Mouse (Mus musculus) liver, embryonic 14.5 days (tissue): ENCODE results near the gene Xylt1. TPM values are rescaled to one million over a fixed set of nuclear protein-coding genes. Genes with fewer than 3 reads are reported as not detected.

ENCODE experiments used
- ATAC-seq: fragments of 200-750 bp; cut with Nextera tagmentation; 2 replicates; pipeline ENCODE4 v1.8.0; 2017; ENCODE audit warnings: moderate number of reproducible peaks, mild to moderate bottlenecking, moderate library complexity; ENCODE audit not compliant: insufficient read depth
- DNase-seq, 3 experiments: peaks; one replicate each; pipeline ENCODE4 v3.0.0-alpha.2; 2012 to 2013; ENCODE audit warnings: low read depth in 3 of 3, low spot score in 3 of 3
- H3K27ac ChIP-seq: fragments of 300-500 bp; sonication (generic); 2 replicates; pipeline ENCODE4 v1.5.1; 2014; ENCODE audit warnings: moderate library complexity, mild to moderate bottlenecking, control low read depth, inconsistent platforms
- H3K27me3 ChIP-seq: fragments of 300-500 bp; sonication (generic); 2 replicates; pipeline ENCODE4 v1.6.1; 2014; ENCODE audit warnings: mild to moderate bottlenecking, low read length, moderate library complexity; ENCODE audit not compliant: control insufficient read depth, insufficient read depth
- H3K36me3 ChIP-seq: fragments of 300-500 bp; sonication (generic); replicated peaks from 2 replicates; pipeline ENCODE4 v1.6.1; 2014; ENCODE audit warnings: low read depth; ENCODE audit not compliant: control insufficient read depth, insufficient read depth
- H3K4me1 ChIP-seq, 2 experiments: fragments of 200-500 bp in 1 of 2; fragments of 300-500 bp in 1 of 2; sonication (generic) in 1 of 2; replicated peaks; 2 replicates each; pipeline ENCODE4 v1.6.1; 2012 to 2014; ENCODE audit warnings: antibody characterized with exemption in 1 of 2, inconsistent platforms in 1 of 2, low read length in 1 of 2; ENCODE audit not compliant: control insufficient read depth in 2 of 2, insufficient read depth in 2 of 2
- H3K4me2 ChIP-seq: fragments of 300-500 bp; sonication (generic); 2 replicates; pipeline ENCODE4 v1.6.1; 2014; ENCODE audit warnings: low read depth, mild to moderate bottlenecking, control low read depth, moderate library complexity
- H3K4me3 ChIP-seq, 2 experiments: fragments of 200-500 bp in 1 of 2; fragments of 300-500 bp in 1 of 2; sonication (generic) in 1 of 2; 2 replicates each; pipeline ENCODE4 v1.5.1; 2012 to 2014; ENCODE audit warnings: low read depth in 2 of 2, low read length in 2 of 2, mild to moderate bottlenecking in 2 of 2, control low read depth in 1 of 2, inconsistent platforms in 1 of 2, moderate library complexity in 1 of 2; ENCODE audit not compliant: insufficient read depth in 1 of 2
- H3K9ac ChIP-seq: fragments of 300-500 bp; sonication (generic); replicated peaks from 2 replicates; pipeline ENCODE4 v1.6.1; 2014; ENCODE audit warnings: mild to moderate bottlenecking, control low read depth, moderate library complexity
- H3K9me3 ChIP-seq: fragments of 300-500 bp; sonication (generic); 2 replicates; pipeline ENCODE4 v1.6.1; 2016; ENCODE audit warnings: low read length, mixed read lengths; ENCODE audit not compliant: control insufficient read depth
- CTCF ChIP-seq: IDR thresholded peaks from 2 replicates; pipeline ENCODE4 v1.5.1; 2016; ENCODE audit warnings: antibody characterized with exemption, low read depth, control low read depth
- EP300 ChIP-seq: IDR thresholded peaks from 2 replicates; pipeline ENCODE4 v1.6.1; 2016; ENCODE audit warnings: antibody characterized with exemption, low read depth
- WGBS: fragments of 180-500 bp; shearing (Covaris S2); extraction: QIAGEN DNeasy Blood & Tissue Kit; methylation state at CpG from one replicate; pipeline ENCODE4 v1.1.7; 2014; ENCODE audit not compliant: insufficient replicate concordance; 5-methylcytosine and 5-hydroxymethylcytosine counted together
- polyA plus RNA-seq, 2 experiments: library from polyadenylated mRNA; depleted of rRNA in 1 of 2; stranded (reverse) in 1 of 2; unstranded in 1 of 2; fragments of >200 nt; fragmentation: Nextera tagmentation in 1 of 2; extraction: Ambion mirVana in 1 of 2; gene quantifications; 2 replicates each; pipeline versions ENCODE4 v1.2.1 to v1.2.3; 2012 to 2014

Gene Xylt1
- polyA plus RNA-seq, 2 experiments = 0.27 to 0.40 TPM

DNA sequence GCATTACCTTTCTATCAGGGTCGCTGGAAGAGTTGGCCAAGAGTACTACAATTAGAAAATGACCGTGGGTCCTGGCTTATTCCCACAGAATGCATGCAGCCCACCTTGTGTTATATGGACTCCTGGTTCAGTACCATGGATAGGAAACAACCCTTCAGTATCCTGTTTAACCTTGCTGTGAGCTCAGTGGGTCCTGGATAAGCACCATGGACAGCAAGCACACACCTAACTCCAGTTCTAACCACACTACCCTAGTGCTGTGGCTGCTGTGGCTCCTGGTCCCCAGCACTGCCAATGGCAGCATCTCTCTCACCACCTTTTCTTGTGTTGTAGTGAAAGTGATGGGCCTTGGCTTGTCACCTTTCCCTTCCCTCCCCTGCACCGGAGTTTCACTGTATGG lies 255.9 kb downstream of the Xylt1 start:
- WGBS = 78% methylated on average over 3 of the region's 3 CpGs
- Histone ChIP-seq H3K4me1 (no peaks in the 10 kb centered on the region), H3K27me3 (no peaks in the 10 kb centered on the region), H3K4me2 (no peak overlapping the region), H3K9ac (no peak overlapping the region), H3K27ac (no peak overlapping the region), H3K36me3 (no peaks in the 10 kb centered on the region), H3K9me3 (no peaks in the 10 kb centered on the region), H3K4me3 (no peak overlapping the region)
- TF ChIP-seq EP300 (no peak), CTCF (no peak)
- DNase-seq = no peak
- no peak for ATAC-seq

DNA sequence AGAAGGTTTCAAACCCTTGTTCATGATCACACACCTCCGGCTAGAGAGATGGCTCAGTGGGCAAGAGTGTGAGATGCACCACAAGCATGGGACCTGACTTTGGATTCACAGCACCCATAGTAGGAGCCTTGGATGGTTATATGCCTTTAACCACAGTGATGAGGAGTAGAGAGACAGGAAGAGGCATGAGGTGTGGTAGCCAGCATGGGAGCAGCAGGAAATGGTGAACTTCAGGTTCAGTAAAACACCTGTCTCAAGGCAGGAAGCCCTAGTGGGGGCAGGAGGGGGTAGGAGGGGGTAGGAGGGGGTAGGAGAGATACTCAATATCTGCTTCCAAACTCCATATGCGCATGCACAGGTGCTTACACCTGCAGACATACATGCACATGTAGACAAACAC lies 257.2 kb downstream of the Xylt1 start:
- H3K27me3 ChIP-seq = no peaks in the 10 kb centered on the region
- no peak for TF ChIP-seq CTCF
- no peak for TF ChIP-seq EP300
- H3K36me3 ChIP-seq = no peaks in the 10 kb centered on the region
- DNase-seq (no peak), ATAC-seq (no peak)
- H3K27ac ChIP-seq = no peak overlapping the region
- WGBS = 69% methylated on average over 2 of the region's 2 CpGs
- no peaks in the 10 kb centered on the region for H3K9me3 ChIP-seq
- no peaks in the 10 kb centered on the region for H3K4me1 ChIP-seq
- no peak overlapping the region for H3K4me3 ChIP-seq
- H3K4me2 ChIP-seq = no peak overlapping the region
- H3K9ac ChIP-seq = no peak overlapping the region

DNA sequence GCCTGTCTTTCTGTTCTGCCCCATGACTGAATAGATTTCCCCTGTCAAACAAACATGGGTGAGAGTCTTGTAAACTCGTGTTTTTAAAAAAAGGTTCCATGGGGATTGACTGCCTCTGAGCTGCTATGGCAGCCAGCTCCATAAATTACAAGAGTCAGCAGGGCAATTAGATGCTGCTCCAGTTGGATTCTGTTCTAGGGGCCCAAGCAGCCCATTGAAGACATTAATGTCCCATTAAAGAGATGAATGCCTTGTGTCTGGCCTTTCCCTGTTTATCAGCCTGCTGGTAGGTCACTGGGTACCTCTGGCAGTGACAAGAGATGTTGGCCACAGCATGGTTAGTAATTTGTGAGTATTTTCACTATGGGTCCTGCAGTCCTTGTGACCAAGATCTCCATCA lies 271.9 kb downstream of the Xylt1 start:
- WGBS = 33% methylated on average over 1 of the region's 1 CpGs
- no peaks in the 10 kb centered on the region for H3K4me1 ChIP-seq

DNA sequence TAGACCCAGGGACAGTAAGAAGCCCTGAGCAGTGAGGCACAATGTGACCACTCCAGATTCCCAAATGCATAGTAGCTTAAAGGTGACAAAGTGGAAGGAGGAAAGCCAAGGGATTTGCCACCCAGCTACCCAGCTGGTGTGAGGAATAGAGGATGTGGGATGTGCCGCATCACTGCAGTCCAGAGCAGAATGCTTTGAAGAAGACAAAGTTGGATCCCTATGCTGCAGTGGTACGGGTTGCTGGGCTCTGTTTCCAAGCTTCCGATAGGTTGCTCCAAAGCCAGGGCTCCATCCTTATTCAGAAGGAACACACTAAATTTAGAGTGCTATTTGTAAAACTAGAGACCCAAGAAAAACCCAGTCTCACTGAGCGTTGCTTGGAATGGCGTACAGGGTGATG lies 275.0 kb downstream of the Xylt1 start:
- ATAC-seq (no peak), DNase-seq (no peak)
- Histone ChIP-seq H3K4me1 (no peaks in the 10 kb centered on the region), H3K36me3 (no peaks in the 10 kb centered on the region), H3K27me3 (no peaks in the 10 kb centered on the region), H3K9me3 (no peaks in the 10 kb centered on the region), H3K9ac (no peak overlapping the region), H3K27ac (no peak overlapping the region), H3K4me2 (no peak overlapping the region), H3K4me3 (no peak overlapping the region)
- no peak for TF ChIP-seq EP300
- no peak for TF ChIP-seq CTCF
- 79% methylated on average over 5 of the region's 5 CpGs for WGBS

More for the DNA sequence above, 271.9 kb downstream of the Xylt1 start:
- Histone ChIP-seq H3K4me2 (no peak overlapping the region), H3K9me3 (no peaks in the 10 kb centered on the region), H3K27me3 (no peaks in the 10 kb centered on the region), H3K9ac (no peak overlapping the region), H3K36me3 (no peaks in the 10 kb centered on the region), H3K27ac (no peak overlapping the region), H3K4me3 (no peak overlapping the region)
- DNase-seq (no peak), ATAC-seq (no peak)
- TF ChIP-seq EP300 = no peak

DNA sequence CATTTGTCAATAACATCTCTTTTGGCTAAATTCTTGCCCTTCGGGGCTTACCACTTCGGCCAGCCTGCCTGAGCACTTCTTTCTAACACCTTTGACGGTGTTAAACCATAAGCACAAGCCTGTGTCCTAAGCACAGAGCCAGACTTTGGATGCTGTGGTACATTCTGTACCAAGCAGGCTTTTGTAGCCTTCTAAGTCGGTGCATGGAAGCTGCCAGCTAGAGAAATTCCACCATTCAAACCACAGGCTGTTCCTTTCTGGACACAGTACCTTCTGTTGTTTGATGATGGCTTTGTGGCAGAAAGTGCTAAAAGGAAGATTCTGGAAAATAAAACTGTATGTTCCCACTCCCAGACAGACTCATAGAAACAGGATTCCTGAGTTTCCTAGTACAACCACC lies 277.4 kb downstream of the Xylt1 start:
- WGBS = 65% methylated on average over 4 of the region's 4 CpGs
- TF ChIP-seq CTCF (no peak), EP300 (no peak)
- H3K36me3 ChIP-seq = no peaks in the 10 kb centered on the region
- H3K4me1 ChIP-seq = no peaks in the 10 kb centered on the region
- DNase-seq = no peak
- no peak overlapping the region for H3K4me3 ChIP-seq
- no peak for ATAC-seq
- no peak overlapping the region for H3K4me2 ChIP-seq
- H3K9ac ChIP-seq = no peak overlapping the region
- no peaks in the 10 kb centered on the region for H3K9me3 ChIP-seq
- H3K27ac ChIP-seq = no peak overlapping the region
- no peaks in the 10 kb centered on the region for H3K27me3 ChIP-seq
